In genomic region chr1:58420961-58421360, GRCm38 (mm10) we compare ENCODE assay signal across 8 mouse cellular contexts. TPM values are rescaled to one million over a fixed set of nuclear protein-coding genes. Genes with fewer than 3 reads are reported as not detected.
A peak's percentile ranks its signal among the peaks of the same experiment; 100 is the strongest.
DNase-seq lines count a peak whose midpoint lies in the region; ATAC-seq and TF ChIP-seq lines count a peak whose summit lies in the region.

No protein-coding gene starts in this region.

- H3K9ac ChIP-seq in forebrain, embryonic 13.5 days = no peak overlapping the region
- no peak overlapping the region for H3K9ac ChIP-seq in forebrain, embryonic 14.5 days (ENCODE audit: low read length)
- no peak overlapping the region for H3K9ac ChIP-seq in liver, embryonic 13.5 days
- no peak overlapping the region for H3K9ac ChIP-seq in liver, embryonic 11.5 days (ENCODE audit: low read depth, low read length)

- H3K36me3 ChIP-seq in forebrain, embryonic 13.5 days (ENCODE audit: poor library complexity, severe bottlenecking) = peaks cover 49% of the 10 kb centered on the region
- peaks cover 51% of the 10 kb centered on the region for H3K36me3 ChIP-seq in forebrain, embryonic 14.5 days (ENCODE audit: control insufficient read depth, insufficient read depth, low read length)
- H3K36me3 ChIP-seq in liver, embryonic 13.5 days = peaks cover 58% of the 10 kb centered on the region
- peaks cover 36% of the 10 kb centered on the region for H3K36me3 ChIP-seq in liver, embryonic 11.5 days (ENCODE audit: control insufficient read depth, insufficient read depth, low read length)
- peaks cover 58% of the 10 kb centered on the region for H3K36me3 ChIP-seq in myocyte (ENCODE audit: control insufficient read depth, insufficient read depth)

- no peak overlapping the region for H3K4me3 ChIP-seq in forebrain, embryonic 13.5 days
- H3K4me3 ChIP-seq in forebrain, embryonic 14.5 days (ENCODE audit: low read depth, low read length) = no peak overlapping the region
- peak overlapping the region; percentile 100; the same call in 1 of the 2 replicates for H3K4me3 ChIP-seq in liver, embryonic 13.5 days (replicated peaks)
- no peak overlapping the region for H3K4me3 ChIP-seq in liver, embryonic 11.5 days (ENCODE audit: low read depth, low read length)
- no peak overlapping the region for H3K4me3 ChIP-seq in myocyte

- H3K4me2 ChIP-seq in forebrain, embryonic 13.5 days = peak overlapping the region; percentile 80; the same call in 1 of the 2 replicates
- H3K4me2 ChIP-seq in forebrain, embryonic 14.5 days (ENCODE audit: low read length) = no peak overlapping the region
- H3K4me2 ChIP-seq in liver, embryonic 13.5 days = peak overlapping the region; percentile 83; the same call in 1 of the 2 replicates
- no peak overlapping the region for H3K4me2 ChIP-seq in liver, embryonic 11.5 days
- peak overlapping the region; percentile 22 for H3K4me2 ChIP-seq in myocyte (ENCODE audit: low read depth)

- H3K4me1 ChIP-seq in forebrain, embryonic 13.5 days = peaks cover 19% of the 10 kb centered on the region
- peaks cover 12% of the 10 kb centered on the region for H3K4me1 ChIP-seq in forebrain, embryonic 14.5 days (ENCODE audit: control insufficient read depth, insufficient read depth, low read length)
- peaks cover 39% of the 10 kb centered on the region for H3K4me1 ChIP-seq in liver, embryonic 13.5 days (replicated peaks)
- peaks cover 9% of the 10 kb centered on the region for H3K4me1 ChIP-seq in liver, embryonic 11.5 days (replicated peaks; ENCODE audit: control insufficient read depth, insufficient read depth, low read length)

- no peak for TF ChIP-seq POLR2A in myocyte (IDR thresholded peaks at IDR 0.05; ENCODE audit: insufficient read length, low read depth)

- no peak for ATAC-seq in forebrain, embryonic 13.5 days
- no peak for ATAC-seq in forebrain, embryonic 14.5 days
- ATAC-seq in liver, embryonic 13.5 days (ENCODE audit: low read depth) = no peak
- no peak for ATAC-seq in liver, embryonic 11.5 days (replicated peaks; ENCODE audit: low FRiP score)

- WGBS in forebrain, embryonic 13.5 days = 80% methylated on average over 7 of the region's 7 CpGs
- WGBS in forebrain, embryonic 14.5 days = 72% methylated on average over 7 of the region's 7 CpGs
- WGBS in liver, embryonic 13.5 days (ENCODE audit: insufficient replicate concordance) = 64% methylated on average over 7 of the region's 7 CpGs
- 72% methylated on average over 7 of the region's 7 CpGs for WGBS in liver, embryonic 11.5 days

- H3ac ChIP-seq in myocyte (ENCODE audit: control insufficient read depth, insufficient read length) = no peak overlapping the region

- no peak for DNase-seq in forebrain, embryonic 14.5 days (ENCODE audit: low spot score)
- DNase-seq in liver, embryonic 13.5 days = no peak
- no peak for DNase-seq in liver, embryonic 11.5 days (ENCODE audit: low spot score)
- peak; percentile 70 to 73 for DNase-seq in cerebellum, postnatal 36 days
- no peak for DNase-seq in retina, embryonic 14.5 days (ENCODE audit: low spot score)
- no peak for DNase-seq in embryo, embryonic 9.5 days (ENCODE audit: extremely low spot score)

- no peaks in the 10 kb centered on the region for H3K9me3 ChIP-seq in forebrain, embryonic 13.5 days (replicated peaks)
- no peaks in the 10 kb centered on the region for H3K9me3 ChIP-seq in forebrain, embryonic 14.5 days (replicated peaks; ENCODE audit: control insufficient read depth, low read length)
- no peaks in the 10 kb centered on the region for H3K9me3 ChIP-seq in liver, embryonic 13.5 days (replicated peaks)
- no peaks in the 10 kb centered on the region for H3K9me3 ChIP-seq in liver, embryonic 11.5 days (ENCODE audit: control insufficient read depth, low read length)

- peaks cover 64% of the 10 kb centered on the region for H3K79me2 ChIP-seq in myocyte (ENCODE audit: control insufficient read depth, insufficient read depth)

- no peak overlapping the region for H3K27ac ChIP-seq in forebrain, embryonic 13.5 days
- H3K27ac ChIP-seq in forebrain, embryonic 14.5 days (ENCODE audit: low read depth, low read length) = no peak overlapping the region
- H3K27ac ChIP-seq in liver, embryonic 13.5 days = no peak overlapping the region
- no peak overlapping the region for H3K27ac ChIP-seq in liver, embryonic 11.5 days (ENCODE audit: low read depth, low read length)

- no peaks in the 10 kb centered on the region for H3K27me3 ChIP-seq in forebrain, embryonic 13.5 days
- no peaks in the 10 kb centered on the region for H3K27me3 ChIP-seq in forebrain, embryonic 14.5 days (replicated peaks; ENCODE audit: control insufficient read depth, insufficient read depth, low read length)
- H3K27me3 ChIP-seq in liver, embryonic 13.5 days = no peaks in the 10 kb centered on the region
- no peaks in the 10 kb centered on the region for H3K27me3 ChIP-seq in liver, embryonic 11.5 days (replicated peaks; ENCODE audit: control insufficient read depth, insufficient read depth, low read length)
- no peaks in the 10 kb centered on the region for H3K27me3 ChIP-seq in myocyte (ENCODE audit: control insufficient read depth, insufficient read depth, insufficient read length)

TF ChIP-seq in myocyte, 11 proteins besides CTCF, POLR2A, EP300 and RAD21:
- no peak for TF ChIP-seq TCF12 (IDR thresholded peaks at IDR 0.05; ENCODE audit: insufficient read depth, poor library complexity, severe bottlenecking)
- no peak for TF ChIP-seq POLR2AphosphoS2 (IDR thresholded peaks at IDR 0.05; ENCODE audit: insufficient read length, low read depth)
- no peak for TF ChIP-seq USF1 (IDR thresholded peaks at IDR 0.05; ENCODE audit: low read depth)
- no peak for TF ChIP-seq MAX (IDR thresholded peaks at IDR 0.05; ENCODE audit: low read depth)
- TF ChIP-seq MYOG (IDR thresholded peaks at IDR 0.05; ENCODE audit: control insufficient read depth in 1 of 3, insufficient read depth in 1 of 3, insufficient read length in 2 of 3, low read depth in 2 of 3) = no peak
- no peak for TF ChIP-seq SRF (IDR thresholded peaks at IDR 0.05; ENCODE audit: control insufficient read depth, insufficient read length, low read depth)
- no peak for TF ChIP-seq TCF3 (IDR thresholded peaks at IDR 0.05; ENCODE audit: insufficient read length, low read depth)
- no peak for TF ChIP-seq E2F4 (IDR thresholded peaks at IDR 0.05; ENCODE audit: insufficient read depth)
- TF ChIP-seq MYOD1 (IDR thresholded peaks at IDR 0.05; ENCODE audit: control insufficient read depth in 1 of 3, insufficient read length in 2 of 3, low read depth in 2 of 3) = no peak
- no peak for TF ChIP-seq REST (IDR thresholded peaks at IDR 0.05; ENCODE audit: insufficient read depth, insufficient read length)
- no peak for TF ChIP-seq CEBPB (IDR thresholded peaks at IDR 0.05; ENCODE audit: insufficient read depth, poor library complexity, severe bottlenecking)

RNA-seq across cellular contexts. Expression of gene Clk1, which starts 2.9 kb away (rescaled TPM):
- 165 and 177 TPM in 2 replicates for polyA plus RNA-seq in forebrain, embryonic 13.5 days (2015; fragmentation: Nextera tagmentation; extraction: Ambion mirVana)
- polyA plus RNA-seq in forebrain, embryonic 14.5 days (2014; fragmentation: Nextera tagmentation; extraction: Ambion mirVana) = 146 and 211 TPM in 2 replicates
- polyA plus RNA-seq in liver, embryonic 13.5 days (2015; fragmentation: Nextera tagmentation; extraction: Ambion mirVana) = 74.8 and 87.1 TPM in 2 replicates
- 124 and 129 TPM in 2 replicates for polyA plus RNA-seq in liver, embryonic 11.5 days (2014; fragmentation: Nextera tagmentation; extraction: Ambion mirVana)
- polyA plus RNA-seq in myocyte (2012; fragmentation: generic; extraction: Trizol) = 19.4 TPM

RNA-seq across cellular contexts. Expression of gene Nif3l1, which starts 24.0 kb away (rescaled TPM):
- polyA plus RNA-seq in forebrain, embryonic 13.5 days (2015; fragmentation: Nextera tagmentation; extraction: Ambion mirVana) = 64.1 and 64.8 TPM in 2 replicates
- polyA plus RNA-seq in forebrain, embryonic 14.5 days (2014; fragmentation: Nextera tagmentation; extraction: Ambion mirVana) = 67.6 and 74.1 TPM in 2 replicates
- 21.3 and 21.6 TPM in 2 replicates for polyA plus RNA-seq in liver, embryonic 13.5 days (2015; fragmentation: Nextera tagmentation; extraction: Ambion mirVana)
- 44.0 and 45.0 TPM in 2 replicates for polyA plus RNA-seq in liver, embryonic 11.5 days (2014; fragmentation: Nextera tagmentation; extraction: Ambion mirVana)
- 30.0 TPM for polyA plus RNA-seq in myocyte (2012; fragmentation: generic; extraction: Trizol)

RNA-seq across cellular contexts. Expression of gene Ppil3, which starts 24.3 kb away (rescaled TPM):
- polyA plus RNA-seq in forebrain, embryonic 13.5 days (2015; fragmentation: Nextera tagmentation; extraction: Ambion mirVana) = 54.2 and 54.6 TPM in 2 replicates
- 55.9 and 59.9 TPM in 2 replicates for polyA plus RNA-seq in forebrain, embryonic 14.5 days (2014; fragmentation: Nextera tagmentation; extraction: Ambion mirVana)
- 34.4 and 35.5 TPM in 2 replicates for polyA plus RNA-seq in liver, embryonic 13.5 days (2015; fragmentation: Nextera tagmentation; extraction: Ambion mirVana)
- 58.6 and 62.8 TPM in 2 replicates for polyA plus RNA-seq in liver, embryonic 11.5 days (2014; fragmentation: Nextera tagmentation; extraction: Ambion mirVana)
- polyA plus RNA-seq in myocyte (2012; fragmentation: generic; extraction: Trizol) = 45.8 TPM

RNA-seq across cellular contexts. Expression of gene Bzw1, which starts 28.3 kb away (rescaled TPM):
- polyA plus RNA-seq in forebrain, embryonic 13.5 days (2015; fragmentation: Nextera tagmentation; extraction: Ambion mirVana) = 441 and 458 TPM in 2 replicates
- polyA plus RNA-seq in forebrain, embryonic 14.5 days (2014; fragmentation: Nextera tagmentation; extraction: Ambion mirVana) = 443 and 469 TPM in 2 replicates
- 181 and 224 TPM in 2 replicates for polyA plus RNA-seq in liver, embryonic 13.5 days (2015; fragmentation: Nextera tagmentation; extraction: Ambion mirVana)
- polyA plus RNA-seq in liver, embryonic 11.5 days (2014; fragmentation: Nextera tagmentation; extraction: Ambion mirVana) = 344 and 399 TPM in 2 replicates
- 34.7 TPM for polyA plus RNA-seq in myocyte (2012; fragmentation: generic; extraction: Trizol)

Comparison
In these comparisons a context has a peak if more than half of its experiments do, and no peak if none do; other contexts are left out.
1. H3K4me2 ChIP-seq: peak in forebrain, embryonic 13.5 days (single experiment), liver, embryonic 13.5 days (single experiment) and myocyte (single experiment); none in forebrain, embryonic 14.5 days (single experiment) and liver, embryonic 11.5 days (single experiment).
2. DNase-seq: peak in cerebellum, postnatal 36 days (2 of 2); none in forebrain, embryonic 14.5 days (single experiment), liver, embryonic 13.5 days (single experiment), liver, embryonic 11.5 days (single experiment), retina, embryonic 14.5 days (single experiment) and embryo, embryonic 9.5 days (single experiment).